Mouse (Mus musculus) liver, postnatal 0 days (tissue): ENCODE data around the gene Foxi3. TPM values are rescaled to one million over a fixed set of nuclear protein-coding genes. Genes with fewer than 3 reads are reported as not detected.

Experiments used
- ATAC-seq: fragments of 200-750 bp; cut with Nextera tagmentation; 2 replicates; pipeline ENCODE4 v1.8.0; 2017; ENCODE audit warnings: mild to moderate bottlenecking, moderate library complexity
- DNase-seq: peaks from one replicate; pipeline ENCODE4 v3.0.0-alpha.2; 2016
- H3K27ac ChIP-seq: fragments of 300-500 bp; sonication (generic); 2 replicates; pipeline ENCODE4 v1.5.1; 2014; ENCODE audit warnings: antibody characterized with exemption, moderate library complexity, mild to moderate bottlenecking, low read depth
- H3K27me3 ChIP-seq: fragments of 300-500 bp; sonication (generic); 2 replicates; pipeline ENCODE4 v1.6.1; 2014; ENCODE audit warnings: low read length, control low read depth, mixed read lengths; ENCODE audit not compliant: insufficient read depth
- H3K36me3 ChIP-seq: fragments of 300-500 bp; sonication (generic); replicated peaks from 2 replicates; pipeline ENCODE4 v1.6.1; 2014; ENCODE audit warnings: mild to moderate bottlenecking, control low read depth, low read length, moderate library complexity, mixed read lengths; ENCODE audit not compliant: insufficient read depth
- H3K4me1 ChIP-seq: fragments of 300-500 bp; sonication (generic); 2 replicates; pipeline ENCODE4 v1.6.1; 2014; ENCODE audit warnings: antibody characterized with exemption, mild to moderate bottlenecking, control low read depth; ENCODE audit not compliant: insufficient read depth
- H3K4me2 ChIP-seq: fragments of 300-500 bp; sonication (generic); 2 replicates; pipeline ENCODE4 v1.6.1; 2014; ENCODE audit warnings: low read depth, mild to moderate bottlenecking, low read length, moderate library complexity, mixed read lengths
- H3K4me3 ChIP-seq: fragments of 300-500 bp; sonication (generic); 2 replicates; pipeline ENCODE4 v1.5.1; 2014; ENCODE audit warnings: low read depth, low read length
- H3K9ac ChIP-seq: fragments of 300-500 bp; sonication (generic); replicated peaks from 2 replicates; pipeline ENCODE4 v1.6.1; 2014; ENCODE audit warnings: mild to moderate bottlenecking, moderate library complexity
- H3K9me3 ChIP-seq: fragments of 300-500 bp; sonication (generic); 2 replicates; pipeline ENCODE4 v1.6.1; 2016; ENCODE audit warnings: mild to moderate bottlenecking, control low read depth, low read length, mixed read lengths
- CTCF ChIP-seq: sonication (generic); IDR thresholded peaks from 2 replicates; pipeline ENCODE4 v1.5.1; 2016; ENCODE audit warnings: antibody characterized with exemption, low read depth
- EP300 ChIP-seq: IDR thresholded peaks from 2 replicates; pipeline ENCODE4 v1.6.1; 2016; ENCODE audit warnings: antibody characterized with exemption, low read depth, mild to moderate bottlenecking
- WGBS: fragments of 180-500 bp; shearing (Covaris S2); extraction: QIAGEN DNeasy Blood & Tissue Kit; methylation state at CpG from one replicate; pipeline ENCODE4 v1.1.7; 2014; ENCODE audit not compliant: insufficient replicate concordance; 5-methylcytosine and 5-hydroxymethylcytosine counted together
- polyA plus RNA-seq: library from polyadenylated mRNA; unstranded; fragments of >200 nt; fragmentation: Nextera tagmentation; extraction: Ambion mirVana; gene quantifications from 2 replicates; pipeline ENCODE4 v1.2.1, GENCODE M21; 2015

Gene Foxi3
- polyA plus RNA-seq, 1 experiment from 2014 or later: not detected

GRCm38 (mm10) chr6:70921274-70922074 is 34.9 kb upstream of the Foxi3 start:
- 16% methylated on average over 22 of the region's 22 CpGs for WGBS
- Histone ChIP-seq H3K27ac (no peak overlapping the region), H3K4me3 (no peak overlapping the region), H3K36me3 (no peaks in the 10 kb centered on the region), H3K4me1 (no peaks in the 10 kb centered on the region), H3K9me3 (no peaks in the 10 kb centered on the region), H3K9ac (no peak overlapping the region), H3K4me2 (0 out of 2 replicates have a peak overlapping the region, but pooled peaks have one; percentile 40), H3K27me3 (peaks cover 6% of the 10 kb centered on the region; the same call in 1 of the 2 replicates)
- DNase-seq: peak; percentile 39
- ATAC-seq: no peak
- TF ChIP-seq EP300 (no peak), CTCF (peak; percentile 78)

GRCm38 (mm10) chr6:70931801-70932200 is 24.5 kb upstream of the Foxi3 start:
- DNase-seq: no peak
- no peak for TF ChIP-seq CTCF

GRCm38 (mm10) chr6:70953274-70953673 is 3.1 kb upstream of the Foxi3 start:
- 62% methylated on average over 7 of the region's 7 CpGs for WGBS
- Histone ChIP-seq H3K4me3 (no peak overlapping the region), H3K4me1 (peaks cover 6% of the 10 kb centered on the region), H3K4me2 (no peak overlapping the region), H3K9ac (no peak overlapping the region), H3K36me3 (no peaks in the 10 kb centered on the region), H3K27ac (no peak overlapping the region), H3K9me3 (no peaks in the 10 kb centered on the region), H3K27me3 (peaks cover 63% of the 10 kb centered on the region)
- DNase-seq: no peak
- ATAC-seq: no peak
- TF ChIP-seq EP300: no peak
- TF ChIP-seq CTCF: no peak

More at GRCm38 (mm10) chr6:70931801-70932200, 24.5 kb upstream of the Foxi3 start:
- 69% methylated on average over 2 of the region's 2 CpGs for WGBS
- Histone ChIP-seq H3K9me3 (no peaks in the 10 kb centered on the region), H3K27ac (no peak overlapping the region), H3K36me3 (no peaks in the 10 kb centered on the region), H3K4me1 (no peaks in the 10 kb centered on the region), H3K27me3 (no peaks in the 10 kb centered on the region), H3K4me3 (no peak overlapping the region), H3K4me2 (no peak overlapping the region), H3K9ac (no peak overlapping the region)
- no peak for ATAC-seq

- no peak overlapping the region for H3K4me2 ChIP-seq
- no peaks in the 10 kb centered on the region for H3K9me3 ChIP-seq
- no peak overlapping the region for H3K27ac ChIP-seq
- H3K36me3 ChIP-seq: no peaks in the 10 kb centered on the region
- H3K4me3 ChIP-seq: no peak overlapping the region
- DNase-seq (no peak), ATAC-seq (no peak)
- WGBS: 7% methylated on average over 6 of the region's 6 CpGs
- peaks cover 6% of the 10 kb centered on the region for H3K4me1 ChIP-seq
- H3K27me3 ChIP-seq: peaks cover 71% of the 10 kb centered on the region
- TF ChIP-seq EP300 (no peak), CTCF (peak; percentile 33)
- no peak overlapping the region for H3K9ac ChIP-seq
These were observed 2.3 kb upstream of the Foxi3 start for GRCm38 (mm10) chr6:70954040-70954439.

- no peak overlapping the region for H3K9ac ChIP-seq
- H3K27me3 ChIP-seq: peaks cover 80% of the 10 kb centered on the region
- no peak for DNase-seq
- no peak overlapping the region for H3K27ac ChIP-seq
- no peaks in the 10 kb centered on the region for H3K36me3 ChIP-seq
- TF ChIP-seq CTCF (no peak), EP300 (no peak)
- H3K4me3 ChIP-seq: no peak overlapping the region
- H3K4me1 ChIP-seq: peaks cover 6% of the 10 kb centered on the region
- WGBS: 6% methylated on average over 14 of the region's 14 CpGs
- ATAC-seq: no peak
- no peak overlapping the region for H3K4me2 ChIP-seq
- no peaks in the 10 kb centered on the region for H3K9me3 ChIP-seq
These were observed 985 bp upstream of the Foxi3 start for GRCm38 (mm10) chr6:70955291-70955800.

- no peak for DNase-seq
- no peak overlapping the region for H3K27ac ChIP-seq
- TF ChIP-seq EP300 (no peak), CTCF (no peak)
- H3K4me2 ChIP-seq: peak overlapping the region; percentile 52; the same call in 1 of the 2 replicates
- ATAC-seq: no peak
- WGBS: 4% methylated on average over 12 of the region's 12 CpGs
- H3K36me3 ChIP-seq: no peaks in the 10 kb centered on the region
- H3K9me3 ChIP-seq: no peaks in the 10 kb centered on the region
- no peak overlapping the region for H3K9ac ChIP-seq
- H3K27me3 ChIP-seq: peaks cover 84% of the 10 kb centered on the region
- peaks cover 6% of the 10 kb centered on the region for H3K4me1 ChIP-seq
- peak overlapping the region; percentile 32; the same call in 1 of the 2 replicates for H3K4me3 ChIP-seq
These were observed 490 bp upstream of the Foxi3 start for GRCm38 (mm10) chr6:70955841-70956240.
